Mouse (Mus musculus) heart, adult 10 weeks (tissue): ENCODE results near the gene Anks6. TPM values are rescaled to one million over a fixed set of nuclear protein-coding genes. Genes with fewer than 3 reads are reported as not detected.

Source experiments
- polyA plus RNA-seq: library from polyadenylated mRNA; stranded (reverse); fragments of 350-450 nt; fragmentation: Illumina TruSeq; extraction: RNeasy Lipid Tissue Mini Kit (QIAGEN cat#74804); gene quantifications from one replicate; pipeline ENCODE4 v1.2.3, GENCODE M21; 2014; ENCODE audit warnings: low read depth, low replicate concordance

Gene Anks6
- polyA plus RNA-seq = 2.1 TPM

DNA sequence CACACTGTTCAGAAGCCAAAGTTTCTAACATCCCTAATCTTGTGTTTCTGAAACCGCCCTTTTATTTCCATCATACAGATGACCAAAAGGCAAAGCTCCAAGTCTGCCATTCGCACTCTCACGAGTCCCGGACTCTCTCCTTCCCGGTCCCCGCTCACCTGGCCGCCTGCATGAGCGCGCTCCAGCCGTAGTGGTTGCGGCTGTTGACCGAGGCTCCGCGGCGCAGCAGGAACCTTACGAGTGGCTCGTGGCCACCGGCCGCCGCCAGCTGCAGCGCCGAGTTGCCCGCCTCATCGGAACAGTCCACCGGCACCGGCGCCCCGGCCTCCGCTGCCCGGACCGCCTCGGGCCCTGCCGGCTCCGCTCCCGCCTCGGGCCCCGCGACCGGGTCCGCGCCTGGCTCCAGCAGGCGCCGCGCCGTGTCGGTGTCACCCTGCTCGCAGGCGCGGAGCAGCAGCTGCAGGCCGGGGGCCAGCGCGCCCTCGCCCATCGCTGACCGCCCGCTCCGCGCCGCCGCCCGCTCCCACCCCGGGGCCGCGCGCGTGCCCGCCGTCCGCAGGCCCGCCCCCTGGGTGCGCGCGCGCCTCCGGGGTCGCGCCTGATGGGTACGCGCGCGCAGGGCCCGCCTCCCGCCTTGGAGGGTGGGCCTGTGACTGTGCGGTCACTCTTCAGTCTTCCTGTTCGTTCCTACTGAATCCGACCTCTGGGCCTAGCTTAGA lies at the start of gene Anks6:
TSS of gene Anks6 (minus strand) at position 637 of the 719 bp plus-strand sequence.

DNA sequence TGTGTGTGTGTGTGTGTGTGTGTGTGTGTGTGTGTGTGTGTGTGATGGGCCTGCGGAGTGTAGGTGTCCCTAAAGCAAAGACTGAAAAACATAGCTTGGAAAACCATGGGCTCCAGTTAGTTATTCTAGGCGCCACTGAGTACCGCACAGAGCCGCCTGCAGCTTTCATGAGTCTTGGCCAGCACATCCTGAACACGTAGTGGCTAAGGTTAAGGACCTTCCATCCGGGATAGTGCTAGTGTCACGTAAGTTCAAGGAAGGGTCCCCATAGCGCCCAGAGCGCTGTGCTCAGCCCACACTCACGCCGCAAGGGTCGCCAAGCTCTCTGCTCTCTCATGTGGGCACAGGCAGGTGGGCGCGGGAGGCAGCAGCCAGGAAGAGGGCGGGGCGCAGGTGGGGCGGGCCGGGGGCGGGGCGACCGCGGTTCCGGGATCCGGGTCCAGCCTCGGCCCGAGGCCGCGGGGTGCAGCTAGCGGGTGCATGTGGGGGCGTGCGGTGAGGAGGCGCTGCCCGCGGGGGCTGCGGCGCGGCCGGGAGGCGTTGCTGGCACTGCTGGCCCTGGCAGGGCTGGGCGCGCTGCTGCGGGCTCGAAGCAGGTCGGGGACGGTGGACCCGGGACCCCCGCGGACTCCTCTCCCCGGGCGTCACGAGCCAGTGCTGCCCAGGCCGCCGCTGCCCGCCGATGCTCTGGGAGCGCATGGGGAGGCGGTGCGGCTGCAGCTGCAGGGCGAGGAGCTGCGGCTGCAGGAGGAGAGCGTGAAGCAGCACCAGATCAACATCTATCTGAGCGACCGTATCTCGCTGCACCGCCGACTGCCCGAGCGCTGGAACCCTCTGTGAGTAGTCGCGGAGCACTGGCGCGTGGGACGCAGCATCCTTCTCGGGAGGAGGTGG lies 34.5 kb upstream of the Anks6 start, which contains the start of gene Galnt12:
TSS of gene Galnt12 (plus strand) at position 417 of the 894 bp plus-strand sequence.

DNA sequence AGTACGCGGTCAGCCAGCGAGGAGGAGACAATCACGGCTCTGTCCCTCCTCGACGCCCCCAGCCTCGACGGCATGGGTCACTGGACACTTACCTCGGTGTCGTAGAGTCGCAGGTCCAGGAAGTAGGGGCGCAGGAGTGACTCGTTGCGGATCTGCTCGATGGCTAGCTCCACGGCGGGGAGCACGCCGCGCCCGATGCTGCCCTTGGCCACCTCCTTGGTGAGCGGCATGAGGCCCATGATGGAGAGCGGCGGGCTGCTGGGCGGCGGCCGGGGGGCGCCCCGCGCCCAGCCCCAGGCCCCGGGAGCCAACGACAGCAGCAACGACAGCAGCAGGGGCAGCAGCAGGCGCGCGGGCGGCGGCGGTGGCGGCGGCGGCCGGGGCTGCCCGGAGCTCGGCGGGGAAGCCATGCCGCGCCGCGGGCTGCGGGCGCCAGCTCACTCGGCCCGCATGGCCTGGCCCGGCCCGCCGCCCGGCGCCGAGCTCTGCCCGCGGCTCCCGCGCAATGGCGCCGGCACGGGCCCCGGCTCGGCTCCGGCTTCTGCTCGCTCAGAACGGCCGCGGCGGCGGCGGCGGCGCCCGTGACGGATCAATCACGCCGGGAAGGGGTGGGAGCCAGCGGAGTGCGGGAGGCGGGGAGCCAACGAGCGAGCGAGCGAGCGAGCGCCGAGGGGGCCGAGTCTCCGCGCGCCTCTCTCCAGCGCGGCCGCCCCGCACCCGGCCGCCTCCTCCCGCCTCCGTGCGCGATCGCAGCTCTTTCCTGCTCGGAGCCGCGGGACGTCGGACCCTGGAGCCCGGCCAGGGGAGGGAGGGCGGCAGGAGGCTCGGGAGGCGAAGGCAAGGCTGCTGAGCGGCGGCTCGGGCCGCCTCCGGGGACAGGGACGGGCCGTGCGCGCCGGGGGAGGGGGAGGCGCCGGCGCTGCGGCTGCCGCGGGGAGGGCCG lies 65.9 kb downstream of the Anks6 start, which contains the start of gene Gabbr2:
TSS of gene Gabbr2 (minus strand) at position 858 of the 943 bp plus-strand sequence.

Other genes starting within 250 kb of the Anks6 start
- gene Gabbr2, start 65.6 kb downstream of the Anks6 start, polyA plus RNA-seq = not detected
- gene Galnt12, start 34.5 kb upstream of the Anks6 start, polyA plus RNA-seq = 0.45 TPM
- gene Col15a1, start 150.7 kb upstream of the Anks6 start, polyA plus RNA-seq = 61.0 TPM